Mouse (Mus musculus) gonadal fat pad, adult 2 months (tissue): ENCODE measurements around the gene Osbp. TPM values are rescaled to one million over a fixed set of nuclear protein-coding genes. Genes with fewer than 3 reads are reported as not detected.

Experiments
- DNase-seq: peaks from one replicate; pipeline ENCODE4 v3.0.0-alpha.2; 2012; ENCODE audit warnings: low read depth
- polyA plus RNA-seq: library from polyadenylated mRNA; depleted of rRNA; stranded (reverse); fragments of >200 nt; gene quantifications from 2 replicates; pipeline ENCODE4 v1.2.3, GENCODE M21; 2012

Gene Osbp
- polyA plus RNA-seq, 1 experiment, result 29.8 TPM

DNA sequence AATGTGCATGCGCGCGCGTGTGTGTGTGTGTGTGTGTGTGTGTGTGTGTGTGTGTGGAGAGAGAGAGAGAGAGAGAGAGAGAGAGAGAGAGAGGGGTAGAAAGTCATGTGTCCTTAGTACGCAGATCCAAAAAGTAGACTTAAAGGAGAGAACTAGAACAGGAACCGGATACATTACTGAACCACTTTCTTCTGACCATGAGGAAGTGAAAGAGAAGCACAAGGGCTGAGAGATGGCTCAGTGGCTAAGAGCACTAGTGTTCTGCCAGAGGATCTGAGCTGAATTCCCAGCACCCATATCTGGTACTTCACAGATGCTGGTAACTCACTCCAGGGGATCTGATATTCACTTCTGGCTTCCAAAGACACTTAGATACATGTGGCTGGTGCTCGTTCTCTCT is 23.6 kb downstream of the Osbp start:
- no peak for DNase-seq

- no peak for DNase-seq
Measured at GRCm38 (mm10) chr19:11992034-11992433, 26.3 kb downstream of the Osbp start.

GRCm38 (mm10) chr19:11992441-11993029 is 26.8 kb downstream of the Osbp start:
- DNase-seq, result no peak

DNA sequence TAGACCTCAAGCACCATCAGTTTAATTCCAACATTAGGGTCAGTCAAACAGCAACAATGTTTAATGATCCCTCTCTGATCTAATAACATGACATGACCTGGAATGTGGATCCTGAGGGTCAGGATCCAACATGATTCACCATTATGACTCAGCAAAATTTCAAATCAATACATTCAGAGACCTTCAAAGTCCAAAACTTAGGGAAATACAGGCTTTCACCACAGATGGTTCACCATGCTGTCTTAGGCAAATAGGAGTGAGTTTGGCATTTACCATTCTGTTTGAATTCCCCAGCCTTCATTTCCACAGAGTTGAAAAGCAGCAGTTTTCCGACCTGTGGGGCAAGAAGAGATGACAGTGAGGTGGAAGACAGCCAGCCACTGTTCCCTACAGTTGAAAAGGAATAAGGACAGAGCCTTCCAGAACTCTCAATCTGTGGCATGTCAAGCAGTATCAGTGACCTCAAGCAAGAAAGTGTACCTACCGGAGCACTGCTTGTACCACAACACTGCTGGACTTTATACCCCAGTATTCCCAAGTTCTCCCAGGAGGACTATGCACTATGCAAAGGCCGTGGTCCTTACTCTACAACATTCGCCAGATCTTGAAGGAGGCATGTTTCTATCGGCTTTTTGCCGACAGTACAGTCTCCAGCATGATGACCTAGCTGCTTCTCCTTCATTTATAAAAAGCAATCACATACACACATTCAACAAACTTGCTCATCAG is 29.1 kb downstream of the Osbp start:
- DNase-seq, result no peak

GRCm38 (mm10) chr19:11995722-11996448 is 30.1 kb downstream of the Osbp start:
- no peak for DNase-seq

DNA sequence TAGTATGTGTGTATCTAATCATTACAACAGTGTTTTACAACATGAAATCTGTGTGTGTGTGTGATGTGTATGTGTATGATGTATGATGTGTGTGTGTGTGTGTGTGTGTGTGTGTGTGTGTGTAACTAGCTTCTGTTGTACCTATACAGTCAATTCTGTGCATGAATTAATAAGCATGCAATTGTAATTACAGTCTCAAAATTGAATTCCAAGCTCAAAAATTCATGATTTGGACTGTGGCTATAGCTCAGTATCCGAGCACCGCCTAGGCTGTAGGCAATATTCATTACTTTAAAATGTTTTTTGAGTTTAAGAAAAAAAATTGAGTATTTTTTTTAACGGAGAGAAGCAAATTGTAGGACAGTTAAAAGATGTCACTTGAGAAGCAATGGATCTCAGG is 35.9 kb downstream of the Osbp start:
- no peak for DNase-seq

GRCm38 (mm10) chr19:12002125-12002524 is 36.4 kb downstream of the Osbp start:
- no peak for DNase-seq

GRCm38 (mm10) chr19:12002791-12003190 is 37.0 kb downstream of the Osbp start:
- no peak for DNase-seq

GRCm38 (mm10) chr19:12003568-12003967 is 37.8 kb downstream of the Osbp start:
- no peak for DNase-seq

- no peak for DNase-seq
Measured at GRCm38 (mm10) chr19:12004216-12005008, 38.7 kb downstream of the Osbp start.

GRCm38 (mm10) chr19:12005376-12006360 is 39.9 kb downstream of the Osbp start:
- DNase-seq, result no peak

DNA sequence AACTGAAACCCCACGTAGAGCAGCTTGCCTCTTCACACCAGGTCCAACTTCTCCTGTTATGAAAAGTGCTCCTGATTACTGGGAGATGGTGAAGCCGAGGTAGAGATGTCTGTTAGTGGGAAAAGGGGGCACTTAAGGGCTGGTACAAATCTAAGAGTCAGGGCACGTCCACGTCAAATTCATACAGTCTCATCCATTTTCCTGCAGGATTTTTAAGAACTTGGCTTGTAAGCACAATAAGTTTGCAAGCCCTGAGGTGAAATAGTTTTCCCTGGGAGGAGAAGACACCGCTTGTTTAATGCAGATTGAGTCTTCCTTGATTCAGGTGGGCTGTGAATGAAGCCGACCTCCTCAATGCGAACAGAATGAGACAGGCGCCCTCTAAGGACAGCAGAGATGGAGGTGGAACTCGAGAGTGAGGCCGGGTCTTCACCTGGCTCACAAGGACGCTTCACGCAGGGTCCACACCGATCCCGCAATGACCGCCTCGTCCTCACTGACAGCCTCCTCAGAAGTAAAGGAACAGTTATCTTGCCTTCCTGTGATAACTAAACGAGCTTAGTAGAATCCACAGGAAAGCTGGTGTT is 40.7 kb downstream of the Osbp start:
- no peak for DNase-seq

DNA sequence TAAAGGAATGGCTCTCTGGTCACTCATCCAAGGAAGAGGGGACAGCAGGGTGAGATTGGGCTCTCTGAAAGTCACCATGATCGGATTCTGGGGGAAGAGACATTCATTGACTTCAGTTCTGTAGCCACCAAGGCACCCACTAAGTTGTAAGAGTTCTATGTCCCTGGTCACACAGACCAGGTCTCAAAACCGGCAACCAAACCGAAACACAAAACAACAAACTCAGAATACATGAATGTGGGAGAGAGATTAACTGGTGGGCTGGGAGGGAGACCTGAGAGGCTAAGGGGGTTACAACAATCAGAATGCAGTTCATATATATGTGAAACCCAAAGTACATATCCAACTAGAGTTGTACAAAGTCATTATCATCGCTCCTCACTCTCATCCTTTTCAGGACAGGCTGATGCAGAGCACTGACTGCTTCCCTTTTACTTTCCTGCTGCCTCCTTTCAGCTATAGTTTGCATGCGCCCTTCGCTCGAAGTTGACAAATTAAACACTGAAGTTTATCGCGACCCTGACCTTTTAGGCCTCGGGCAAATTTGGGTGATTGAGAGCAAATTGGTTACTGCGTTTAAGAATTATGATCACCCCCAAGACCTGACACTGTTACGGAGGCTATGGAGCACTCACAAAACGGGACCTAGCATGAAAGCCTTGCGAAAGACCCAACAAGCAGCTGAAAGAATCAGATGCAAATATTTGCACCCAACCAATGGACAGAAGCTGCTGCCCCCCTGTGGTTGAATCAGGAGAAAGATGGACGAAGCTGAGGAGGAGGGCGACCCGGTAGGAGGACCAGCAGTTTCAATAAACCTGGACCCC is 41.6 kb downstream of the Osbp start:
- no peak for DNase-seq

DNA sequence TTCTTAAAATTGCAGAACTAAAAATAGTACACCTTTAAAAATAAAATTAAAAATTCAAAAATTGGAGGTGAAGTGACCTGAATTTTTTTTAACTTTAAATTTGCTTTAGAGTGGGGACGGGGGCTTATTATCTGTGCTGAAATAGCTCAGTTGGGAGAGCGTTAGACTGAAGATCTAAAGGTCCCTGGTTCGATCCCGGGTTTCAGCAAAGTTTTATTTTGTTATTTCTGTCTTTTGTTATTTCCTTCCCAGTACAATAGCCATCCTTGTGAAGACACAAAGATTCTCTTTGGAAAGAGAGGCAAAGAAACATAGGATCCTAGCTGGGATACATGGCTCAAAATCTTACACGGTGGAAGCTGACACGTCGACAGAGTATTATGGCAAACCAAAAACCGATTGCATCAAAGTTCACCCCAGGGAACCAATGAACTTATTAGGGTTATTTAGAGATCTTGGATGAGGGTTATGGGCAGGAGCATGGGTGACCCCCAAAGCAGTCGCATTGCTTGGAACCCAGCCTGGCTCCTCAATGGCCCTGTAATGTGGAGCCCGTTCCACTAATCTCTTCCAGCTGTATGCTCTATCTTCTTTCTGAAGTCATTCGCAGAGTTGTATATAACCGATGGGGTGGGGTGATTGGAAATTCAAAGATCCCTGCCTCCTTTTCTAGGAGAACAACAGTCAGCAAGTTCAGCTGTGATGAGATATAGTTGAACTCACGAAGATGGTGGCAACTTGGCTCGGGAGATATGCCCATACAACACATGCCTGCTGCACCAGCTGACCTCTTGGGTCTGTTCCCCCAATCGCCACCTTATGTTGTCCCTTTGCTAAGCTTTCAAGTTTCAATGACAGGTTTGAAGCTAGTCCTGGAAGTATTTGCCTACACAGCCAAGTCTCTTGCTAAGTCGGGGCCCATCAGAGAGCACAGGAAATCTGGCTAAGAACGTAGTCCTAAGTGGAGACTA is 43.0 kb downstream of the Osbp start:
- DNase-seq, result no peak

- no peak for DNase-seq
Measured at GRCm38 (mm10) chr19:12009501-12010280, 44.0 kb downstream of the Osbp start.

GRCm38 (mm10) chr19:12010281-12010771 is 44.6 kb downstream of the Osbp start:
- DNase-seq, result no peak

DNA sequence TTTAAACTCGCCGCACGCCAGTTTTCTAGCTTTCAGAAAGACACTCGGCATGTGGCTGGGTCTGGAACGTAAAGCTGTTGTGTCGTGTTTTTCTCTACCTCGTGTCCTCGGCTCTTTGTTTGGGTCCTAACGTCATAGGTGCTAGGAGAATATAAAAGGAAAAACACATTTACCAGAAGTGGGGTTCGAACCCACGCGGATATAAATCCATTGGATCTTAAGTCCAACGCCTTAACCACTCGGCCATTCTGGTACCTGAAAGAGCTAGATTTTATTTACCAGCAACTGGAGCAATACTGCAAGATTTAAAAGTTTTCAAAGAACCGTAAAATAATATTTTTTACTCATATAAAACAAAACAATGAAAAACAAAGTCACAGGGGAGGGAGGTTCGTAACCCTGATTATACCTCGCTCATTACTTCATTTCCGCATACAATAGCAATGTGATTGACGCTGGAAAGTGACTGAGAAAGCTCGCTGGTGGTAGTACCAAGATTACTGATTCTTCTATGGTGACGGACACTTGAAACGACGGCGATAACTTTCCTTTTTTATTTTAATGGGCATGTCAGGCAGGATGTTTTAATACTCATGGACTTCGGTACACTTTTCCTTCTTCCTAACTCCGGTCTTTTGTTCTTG is 45.3 kb downstream of the Osbp start:
- no peak for DNase-seq
